Mouse (Mus musculus): Measurements from ENCODE around the gene Zfhx3.

The Zfhx3 gene

DNA sequence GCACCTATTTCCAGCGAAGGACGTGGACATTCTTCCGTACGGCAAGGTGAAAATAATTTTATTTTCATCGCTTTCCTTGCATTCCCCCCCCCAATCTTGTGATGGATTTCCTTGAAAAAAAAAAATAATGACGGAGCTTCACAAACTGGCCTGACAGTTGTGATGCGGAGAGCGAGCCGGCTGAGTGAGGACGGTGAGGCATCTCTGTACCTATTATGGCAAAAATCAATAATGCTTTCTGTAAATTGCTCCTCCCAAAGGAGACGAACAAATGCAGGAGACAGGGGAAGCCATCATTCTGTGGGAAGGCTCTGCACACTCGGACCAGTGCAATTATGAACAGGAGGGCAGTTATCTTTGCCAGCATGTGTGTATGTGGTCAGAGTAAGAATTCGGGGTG is 156.2 kb downstream of the Zfhx3 start:
- DNase-seq (ENCODE audit: low spot score), result no peak

DNA sequence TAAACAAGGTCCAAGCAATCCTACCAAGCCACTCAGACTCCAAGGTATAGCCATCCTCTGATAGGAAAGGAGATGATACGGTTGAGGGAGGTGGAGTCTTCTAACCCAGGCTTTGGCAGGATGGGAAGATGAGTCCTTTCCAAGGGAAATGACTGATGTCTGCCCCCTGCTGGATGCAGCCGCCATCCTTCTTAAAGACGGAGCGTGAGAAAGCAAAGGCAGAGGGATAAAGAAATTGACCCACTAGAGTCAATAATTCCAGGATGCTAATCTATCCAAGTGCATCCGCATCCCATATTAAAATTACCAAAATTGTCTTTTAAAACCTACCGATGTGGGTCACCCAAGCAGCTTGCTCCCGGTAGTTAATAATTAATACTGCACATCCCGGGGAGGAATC is 158.7 kb downstream of the Zfhx3 start:
- peak; percentile 67 for DNase-seq (ENCODE audit: low spot score)

DNA sequence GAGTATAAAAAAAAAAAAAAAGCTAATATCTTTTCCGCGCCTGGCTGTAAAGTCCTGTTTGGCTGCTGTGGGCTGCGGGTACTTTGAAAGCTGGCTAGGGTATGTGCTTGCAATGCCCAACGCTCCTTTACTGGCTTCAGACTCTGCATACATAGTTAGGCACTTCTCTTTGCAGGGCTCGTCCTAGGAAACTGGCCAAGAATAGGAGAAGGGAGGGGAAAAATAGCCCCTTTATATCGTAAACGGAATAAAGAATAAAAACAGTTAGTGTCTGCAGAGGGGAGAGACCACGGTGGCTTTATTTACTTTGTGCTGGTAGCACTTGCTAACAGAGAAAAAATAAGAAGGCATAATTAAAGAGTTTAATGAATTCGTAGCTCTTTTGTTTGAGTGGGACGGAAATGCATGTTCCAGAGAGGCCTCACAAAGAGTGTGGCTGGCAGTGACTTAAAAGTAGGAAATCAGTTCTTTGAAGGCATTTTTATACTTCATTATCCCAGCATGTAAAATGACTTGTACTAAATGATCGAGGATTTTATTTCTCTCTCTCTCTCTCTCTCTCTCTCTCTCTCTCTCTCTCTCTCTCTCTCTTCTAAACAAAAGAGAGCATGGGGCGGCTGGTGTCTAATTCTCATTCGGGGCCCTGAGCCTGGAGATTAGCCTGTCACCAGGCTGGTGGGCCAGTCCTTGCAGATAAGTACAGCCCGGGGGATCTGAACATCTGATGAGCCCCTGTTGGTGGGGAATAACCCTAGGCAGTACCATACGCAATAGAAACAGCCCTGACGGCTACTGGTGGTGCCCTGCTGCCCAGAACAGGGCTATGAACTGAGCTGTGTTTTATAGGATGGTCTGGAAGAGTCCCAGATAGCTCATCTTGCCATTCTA is 159.8 kb downstream of the Zfhx3 start:
- peak; percentile 7 for DNase-seq (ENCODE audit: low spot score)

DNA sequence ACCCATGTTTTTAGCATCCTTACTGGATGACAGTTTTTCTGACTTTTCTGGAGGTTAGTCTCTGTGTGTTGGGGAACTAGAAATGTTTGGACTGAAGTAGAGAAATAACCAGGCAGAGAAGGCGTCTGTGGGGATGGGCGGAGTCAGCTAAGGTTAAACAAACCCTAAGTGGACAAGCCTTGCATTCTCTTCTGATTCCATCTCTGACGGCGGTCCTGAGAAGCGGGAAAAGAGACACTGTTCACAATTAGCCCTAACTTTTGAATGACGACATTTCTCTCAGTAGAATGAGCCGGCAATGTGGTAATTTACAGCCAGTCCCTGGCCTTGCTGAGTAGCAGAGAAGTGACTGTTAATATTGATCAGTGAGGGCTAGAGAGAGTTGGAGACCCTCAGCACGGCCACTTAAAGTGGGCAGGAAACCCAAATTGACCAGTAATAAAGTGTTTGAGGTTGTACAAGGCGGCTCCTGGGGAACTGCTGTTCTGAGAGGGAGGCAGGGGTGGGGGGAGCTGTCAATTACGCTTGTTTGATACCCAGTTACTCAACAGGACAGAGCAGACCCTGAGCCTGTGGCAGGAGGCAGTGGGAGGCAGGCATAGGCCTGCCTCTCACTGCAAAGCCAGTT is 162.1 kb downstream of the Zfhx3 start:
- DNase-seq (ENCODE audit: low spot score), result peak; percentile 52

DNA sequence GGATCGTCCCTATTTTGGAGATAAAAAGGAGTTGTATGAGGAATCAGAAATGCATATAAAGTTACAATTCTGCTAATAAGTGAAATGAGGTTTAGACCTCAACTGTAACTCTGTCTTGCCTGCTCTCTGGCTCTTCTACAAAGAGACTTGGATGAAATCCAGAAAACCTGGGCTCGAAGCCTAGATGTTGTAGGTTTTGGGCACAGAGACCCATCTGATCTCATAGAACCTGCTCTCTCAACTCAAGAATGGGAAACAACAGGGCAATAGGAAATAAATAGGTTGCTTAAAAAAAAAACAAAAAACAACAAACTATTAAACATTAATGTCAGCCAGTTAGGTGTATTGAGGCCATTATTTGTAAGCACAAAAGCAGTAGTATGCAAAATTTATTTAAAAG is 182.6 kb downstream of the Zfhx3 start:
- no peak for DNase-seq (ENCODE audit: low spot score)

DNA sequence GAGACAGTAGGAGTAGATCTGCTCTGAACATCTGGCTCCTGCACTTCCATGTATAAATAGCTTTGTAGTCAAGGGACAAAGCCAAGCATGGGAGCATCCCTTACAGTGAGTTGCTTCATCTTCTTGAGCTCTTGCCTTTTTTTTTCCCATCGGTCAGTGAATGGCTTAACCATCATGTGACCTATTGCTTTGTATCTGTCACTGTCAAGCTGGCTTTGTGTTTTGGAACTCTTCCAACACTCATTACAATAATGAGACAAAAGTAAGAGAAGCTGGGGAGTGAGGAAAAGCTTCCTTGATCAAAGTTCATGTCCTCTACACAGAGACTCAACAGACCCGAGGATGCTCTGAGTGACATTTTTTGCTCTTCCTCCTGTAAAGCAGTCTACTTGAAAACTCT is 183.0 kb downstream of the Zfhx3 start:
- DNase-seq (ENCODE audit: low spot score), result no peak

DNA sequence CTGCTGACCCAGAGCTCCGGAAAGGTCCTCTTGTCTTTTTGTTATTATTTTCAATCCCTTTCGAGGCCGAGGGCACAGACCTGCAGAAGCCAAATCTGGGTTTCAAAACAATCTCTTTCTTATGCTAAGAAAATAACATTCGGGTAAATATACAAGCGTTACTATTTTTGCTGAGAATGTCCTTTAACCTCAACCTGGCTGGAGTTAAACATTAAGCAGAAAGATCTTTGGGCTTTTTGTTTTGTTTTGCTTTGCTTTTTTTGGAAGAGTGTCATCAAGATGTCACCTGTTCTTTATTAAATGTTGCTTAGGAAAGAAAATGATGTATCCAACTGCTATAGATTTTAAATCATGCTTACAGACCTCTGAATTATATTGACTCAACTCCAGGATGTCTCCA is 204.1 kb downstream of the Zfhx3 start:
- DNase-seq (ENCODE audit: low spot score), result no peak

DNA sequence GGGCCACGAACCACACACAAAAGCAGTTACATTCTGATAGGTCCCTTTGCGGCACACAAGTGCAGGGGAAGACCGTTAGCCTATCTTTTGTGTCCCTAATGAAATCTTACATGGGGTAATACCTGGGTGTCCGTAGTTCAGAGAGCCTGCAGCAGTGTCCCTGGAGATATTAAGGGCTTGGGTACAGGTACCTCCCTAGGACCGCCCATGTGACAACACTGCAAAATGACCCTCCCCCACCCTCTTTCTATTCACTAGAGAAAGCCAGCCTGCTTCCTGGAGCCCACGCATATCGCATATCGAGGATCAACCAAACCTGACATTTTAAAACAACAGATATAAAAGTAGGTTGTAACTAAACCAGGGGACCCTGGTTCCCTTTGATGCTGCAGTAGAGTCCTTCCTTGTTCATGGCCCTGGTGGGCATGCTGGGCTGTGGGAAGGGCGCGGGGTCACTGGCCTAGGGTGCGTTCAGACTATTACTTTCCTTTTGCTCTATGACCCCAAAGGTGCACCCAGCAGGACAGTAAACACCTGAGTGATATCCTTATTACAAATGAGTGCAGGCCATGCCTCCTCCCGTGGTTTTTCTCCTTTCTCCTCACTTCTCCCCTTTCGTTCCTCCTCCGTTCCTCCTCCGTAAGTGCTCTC is 206.3 kb downstream of the Zfhx3 start:
- no peak for DNase-seq (ENCODE audit: low spot score)

DNA sequence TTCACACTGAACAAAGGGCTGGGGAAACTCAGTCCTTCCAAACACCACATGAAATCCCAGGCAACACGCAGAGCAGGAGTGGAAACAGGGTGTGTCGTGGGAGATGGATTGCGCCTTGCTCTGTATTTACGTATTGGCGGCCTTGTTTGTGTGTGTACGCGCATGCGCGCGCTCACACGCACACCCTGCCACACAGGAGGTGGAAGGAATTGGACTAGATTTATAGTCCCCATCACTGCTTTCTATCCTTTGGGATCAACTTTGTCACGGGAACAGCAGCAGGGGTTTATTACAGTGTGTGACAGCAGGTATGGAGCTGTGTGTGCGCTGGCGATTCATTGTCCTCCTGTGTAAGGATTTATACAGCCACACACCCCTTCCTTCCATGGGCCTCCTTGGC is 228.4 kb downstream of the Zfhx3 start:
- no peak for DNase-seq (ENCODE audit: low spot score)

DNA sequence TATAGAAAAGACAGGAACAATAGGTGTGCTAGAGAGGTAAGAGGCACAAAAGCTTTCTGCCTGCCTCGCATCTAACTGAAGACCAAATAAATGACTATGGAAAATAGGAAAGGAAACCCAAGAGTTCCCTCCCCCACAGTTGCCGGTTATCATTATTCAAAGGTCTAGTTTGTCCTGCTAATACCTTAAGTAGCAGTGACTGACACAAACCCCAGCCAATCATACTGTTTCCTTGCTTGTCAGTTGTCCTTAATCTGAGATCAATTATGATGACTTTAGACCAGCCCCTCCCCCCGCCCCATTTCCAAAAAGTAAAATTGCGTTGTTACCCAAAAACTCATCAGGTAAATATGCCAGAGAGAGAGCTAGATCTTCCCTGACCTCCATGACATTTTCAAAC is 240.9 kb downstream of the Zfhx3 start:
- DNase-seq (ENCODE audit: low spot score), result no peak

DNA sequence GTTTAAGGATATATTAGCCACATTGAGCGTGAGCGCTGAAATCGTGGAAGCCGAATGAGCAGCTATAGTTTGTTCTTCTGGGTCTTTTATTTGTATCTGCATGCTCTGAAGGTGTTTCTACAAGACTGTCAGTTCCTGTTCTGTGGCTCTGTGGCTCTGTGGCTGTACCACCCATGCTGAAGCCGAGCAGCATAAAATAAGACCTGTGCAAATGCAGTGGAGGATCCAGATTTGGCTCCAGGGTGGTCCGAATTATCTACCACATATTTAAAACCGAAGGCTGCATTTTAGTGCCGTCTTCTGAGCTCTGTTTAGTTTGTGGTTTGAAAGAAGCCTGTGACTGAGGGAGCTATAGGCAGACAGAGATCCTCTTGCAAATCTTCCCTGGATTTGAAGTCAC is 241.5 kb downstream of the Zfhx3 start:
- DNase-seq (ENCODE audit: low spot score), result no peak

DNA sequence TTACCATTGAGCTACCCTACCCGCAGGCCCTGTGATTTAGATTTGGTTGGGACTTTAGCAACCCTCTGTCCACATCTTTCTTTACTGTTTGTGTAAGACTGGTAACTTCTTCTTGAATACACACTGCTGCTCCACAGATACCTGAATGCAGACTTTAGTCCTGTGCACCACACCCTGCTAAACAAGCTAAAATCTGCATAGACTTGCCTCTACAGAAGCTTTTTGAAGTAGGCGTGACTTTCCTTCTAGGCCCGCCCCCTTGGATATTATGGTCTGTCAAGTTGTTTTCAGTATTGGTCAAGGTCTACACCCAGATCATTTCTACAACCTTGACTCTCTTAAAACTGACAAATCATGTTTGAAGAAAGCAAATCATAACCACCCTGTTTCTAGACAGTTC is 243.8 kb downstream of the Zfhx3 start:
- no peak for DNase-seq (ENCODE audit: low spot score)

DNA sequence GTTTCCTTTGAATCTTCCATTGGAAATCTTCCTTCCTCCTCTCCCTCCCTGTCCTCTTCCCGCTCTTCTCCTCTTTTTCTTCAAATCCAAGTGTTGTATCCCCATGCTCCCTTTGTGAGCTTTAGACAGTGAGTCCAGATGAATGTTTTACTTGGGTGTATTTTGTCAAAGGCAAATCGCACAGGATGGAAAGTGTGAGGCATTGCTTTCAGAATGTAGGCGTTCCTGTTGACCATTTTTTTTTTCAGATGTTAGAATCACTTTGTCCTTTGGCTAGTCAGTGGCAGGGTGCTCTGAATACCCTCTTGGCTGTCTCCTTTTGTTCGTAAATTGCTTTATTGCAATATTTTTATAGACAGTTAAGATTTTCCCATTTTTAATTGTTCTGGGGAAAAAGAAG is 245.6 kb downstream of the Zfhx3 start:
- no peak for DNase-seq (ENCODE audit: low spot score)

DNA sequence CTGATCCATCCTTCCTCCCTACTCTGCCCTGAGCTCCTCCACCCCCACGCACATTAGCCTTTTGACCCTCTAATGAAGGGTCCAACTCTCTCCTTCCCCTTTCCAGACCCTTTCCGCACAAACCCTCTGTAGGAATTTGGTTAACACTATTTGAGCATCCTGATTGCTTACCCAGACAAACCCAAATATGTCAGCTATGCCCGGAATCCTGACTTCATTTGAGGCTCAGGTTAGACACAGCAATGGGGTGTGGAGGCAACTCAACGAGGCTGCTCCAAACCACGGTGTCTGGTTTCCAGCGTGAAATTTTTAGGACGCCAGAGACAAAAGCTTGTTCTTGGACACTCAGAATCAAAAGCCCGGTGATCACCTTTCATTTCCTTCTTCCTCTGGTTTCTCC is 252.1 kb downstream of the Zfhx3 start:
- peak; percentile 63 for DNase-seq (ENCODE audit: low spot score)

DNA sequence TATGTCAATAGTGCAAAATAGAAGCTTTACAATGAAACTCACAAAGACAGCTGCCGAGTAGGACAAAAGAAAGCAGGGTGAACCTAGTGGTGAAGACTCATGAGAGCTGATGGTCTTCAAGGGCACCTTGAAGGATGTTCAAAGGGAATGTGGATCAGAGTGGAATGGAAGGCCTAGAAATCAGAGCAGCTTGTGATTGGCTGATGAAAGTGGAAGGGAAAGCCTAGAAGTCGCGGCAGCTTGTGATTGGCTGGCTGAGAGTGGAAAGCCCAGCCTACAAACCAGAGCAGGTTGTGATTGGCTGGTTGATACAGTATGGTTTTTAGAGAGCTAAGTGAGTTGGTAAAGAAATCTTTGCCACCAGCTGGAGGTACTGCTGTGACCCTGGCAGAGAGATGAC is 272.6 kb downstream of the Zfhx3 start:
- no peak for DNase-seq (ENCODE audit: low spot score)

DNA sequence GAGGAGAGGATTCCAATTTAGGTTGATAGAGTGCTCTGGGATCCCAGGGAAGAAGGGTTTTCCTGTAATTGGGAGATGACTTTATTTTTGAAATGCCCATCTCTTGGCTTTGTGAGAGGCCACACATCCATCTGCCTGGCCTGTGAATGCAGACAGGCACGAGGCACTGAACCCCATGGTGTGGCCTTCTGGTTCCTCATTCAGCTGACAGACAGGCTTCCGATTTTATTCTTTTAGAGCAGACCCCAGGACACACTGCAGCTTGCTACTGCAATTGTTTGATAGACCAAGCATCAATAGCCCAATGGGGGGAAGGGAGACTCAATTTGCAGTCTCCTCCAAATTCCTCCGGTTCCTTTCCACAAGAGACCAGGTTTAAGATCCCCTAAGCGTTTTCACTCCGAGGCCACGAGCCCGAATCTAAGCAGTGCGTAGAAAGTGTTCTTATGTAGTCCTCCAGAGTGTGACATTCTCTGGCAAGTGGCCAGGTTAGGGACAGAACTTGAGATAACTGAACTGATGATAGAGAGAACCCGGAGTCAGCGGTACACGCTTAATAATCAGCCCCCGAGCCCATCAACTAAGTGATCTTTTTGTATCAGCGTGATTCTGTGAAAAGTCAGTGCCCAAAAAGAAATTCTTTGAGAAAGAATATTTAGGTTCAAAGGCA is 275.9 kb downstream of the Zfhx3 start:
- no peak for DNase-seq (ENCODE audit: low spot score)

DNA sequence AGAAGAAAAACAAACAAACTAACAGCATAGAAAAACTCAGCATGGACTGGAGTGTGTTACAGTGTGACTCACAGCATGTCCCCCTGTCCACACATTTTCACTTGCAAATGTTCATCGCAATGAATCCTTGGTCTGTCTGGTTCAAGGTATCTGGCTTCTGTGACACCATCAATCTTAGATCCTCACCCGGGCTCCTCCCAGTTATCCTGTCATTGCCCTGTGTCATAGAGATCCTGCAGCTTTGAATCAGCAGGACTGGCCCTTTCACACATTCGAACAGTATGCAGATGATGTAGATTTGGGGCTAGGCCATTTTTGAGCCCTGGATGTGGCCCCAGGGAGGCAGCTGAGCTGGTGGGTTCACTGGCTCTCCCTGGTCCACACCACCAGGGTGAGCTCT is 278.1 kb downstream of the Zfhx3 start:
- no peak for DNase-seq (ENCODE audit: low spot score)

DNA sequence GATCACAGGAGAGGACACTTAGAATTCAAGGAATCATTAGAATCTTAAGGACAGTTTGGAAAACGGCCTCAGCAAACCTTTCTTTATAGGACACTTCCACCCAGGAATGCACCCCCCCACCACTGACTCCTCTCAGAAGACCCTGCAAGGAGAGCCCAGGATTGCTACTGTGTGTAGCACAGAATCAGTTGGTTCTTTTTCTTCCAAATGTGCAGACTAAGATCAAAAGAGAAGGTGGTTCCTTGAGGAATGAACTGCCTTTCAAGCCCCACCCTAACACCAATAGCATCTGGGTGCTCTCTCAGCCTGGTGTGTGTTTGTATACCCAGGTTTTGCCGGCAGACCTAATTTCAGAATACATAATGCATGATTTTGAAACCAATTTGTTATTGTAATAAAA is 279.6 kb downstream of the Zfhx3 start:
- DNase-seq (ENCODE audit: low spot score), result no peak

DNA sequence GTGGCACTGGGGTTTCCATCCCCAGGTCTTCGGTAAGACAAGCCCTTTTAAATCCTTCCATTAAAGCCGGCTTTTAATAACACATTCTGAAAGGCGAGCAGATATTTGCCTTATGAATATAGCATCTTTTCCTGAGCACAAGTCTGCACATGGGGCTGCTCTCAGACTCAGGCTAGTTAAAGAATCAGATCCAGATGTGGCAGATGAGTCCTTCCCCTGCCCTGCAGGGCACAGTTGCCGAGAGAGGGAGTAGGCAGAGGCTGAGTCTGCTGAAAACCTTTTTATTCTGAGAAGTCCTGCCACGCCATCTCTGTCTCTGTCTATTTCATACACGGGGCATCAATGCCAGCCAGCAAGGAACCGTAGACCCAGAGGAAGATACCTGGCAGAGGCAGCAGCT is 289.9 kb downstream of the Zfhx3 start:
- peak; percentile 57 for DNase-seq (ENCODE audit: low spot score)

DNA sequence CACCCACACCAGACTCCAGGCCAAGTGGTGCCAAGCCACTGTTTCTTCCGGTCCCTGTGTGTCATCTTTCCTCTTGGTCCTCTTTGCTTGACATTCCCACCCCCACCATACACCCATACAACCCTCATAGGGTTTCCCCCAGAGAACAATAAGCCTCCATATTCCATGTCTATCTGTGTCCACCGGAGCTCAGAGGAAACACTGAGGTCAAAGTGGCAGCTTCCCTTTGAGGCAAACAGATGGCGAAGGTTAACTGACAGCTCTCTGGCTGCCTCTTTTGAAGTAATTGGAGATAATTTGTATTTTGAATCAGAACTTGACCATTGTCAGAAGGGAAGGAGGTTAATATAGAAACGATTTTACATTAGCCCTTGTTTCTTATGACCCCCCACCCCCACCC is 292.0 kb downstream of the Zfhx3 start:
- DNase-seq (ENCODE audit: low spot score), result peak; percentile 57

DNA sequence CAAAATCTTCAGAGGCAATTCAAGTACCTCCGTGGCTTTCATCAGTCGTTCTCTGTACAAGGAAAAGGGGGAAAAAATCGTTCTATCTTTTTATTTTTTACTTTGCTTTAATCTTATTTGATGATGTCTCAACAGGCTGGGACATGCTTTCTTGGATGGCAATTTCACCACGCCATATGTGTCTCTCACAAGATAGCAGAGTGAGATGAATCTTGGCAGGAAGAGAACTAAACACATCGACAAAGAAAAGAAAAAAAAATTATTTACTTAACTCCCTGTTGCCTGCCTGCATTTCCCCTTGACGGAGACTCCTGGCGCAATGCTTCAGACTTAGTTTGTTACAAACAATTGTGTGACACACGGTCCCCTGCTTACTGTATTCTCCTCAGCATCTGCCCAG is 294.3 kb downstream of the Zfhx3 start:
- DNase-seq (ENCODE audit: low spot score), result no peak

DNA sequence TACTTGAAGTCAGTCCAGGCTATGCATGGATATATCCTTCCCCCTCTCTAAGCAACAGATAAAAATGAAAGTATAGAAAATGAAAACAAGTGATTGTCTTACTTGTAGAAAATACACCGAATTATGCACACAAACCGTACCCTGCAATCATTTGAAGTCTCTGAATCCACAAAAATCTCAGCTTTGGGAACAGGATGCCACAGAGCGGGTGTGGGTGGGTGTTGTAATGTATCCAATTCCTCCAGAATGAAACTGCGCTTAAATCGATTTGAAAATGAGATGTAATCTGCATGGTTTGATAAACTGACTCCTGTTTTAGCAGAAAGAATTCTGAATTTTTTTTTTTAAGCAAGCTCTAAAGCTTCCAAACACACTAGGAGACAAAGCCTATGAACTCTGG is 297.1 kb downstream of the Zfhx3 start:
- DNase-seq (ENCODE audit: low spot score), result no peak

Measured in embryo, embryonic 10 days (tissue).